Mouse (Mus musculus) midbrain, embryonic 14.5 days (tissue): ENCODE measurements at regions not wholly inside any gene's neighbourhood (a gene's known extent, or its start where the extent isn't known, plus 50 kb on each side); places are given as distances from the start of the nearest gene placed in this dataset.
A peak's percentile ranks its signal among the peaks of the same experiment; 100 is the strongest.

ENCODE experiments used
- ATAC-seq: fragments of 200-750 bp; cut with Nextera tagmentation; 2 replicates; pipeline ENCODE4 v1.8.0; 2017; ENCODE audit warnings: moderate number of reproducible peaks, moderate library complexity; ENCODE audit not compliant: low FRiP score, low TSS enrichment
- DNase-seq: peaks from one replicate; pipeline ENCODE4 v3.0.0-alpha.2; 2015
- H3K27ac ChIP-seq: fragments of 300-500 bp; sonication (generic); replicated peaks from 2 replicates; pipeline ENCODE4 v1.5.1; 2014; ENCODE audit warnings: mild to moderate bottlenecking, low read depth, low read length, moderate library complexity
- H3K27me3 ChIP-seq: fragments of 300-500 bp; sonication (generic); 2 replicates; pipeline ENCODE4 v1.6.1; 2014; ENCODE audit warnings: low read length, control low read depth, mixed read lengths; ENCODE audit not compliant: control insufficient read depth, insufficient read depth
- H3K36me3 ChIP-seq: fragments of 300-500 bp; sonication (generic); 2 replicates; pipeline ENCODE4 v1.6.1; 2014; ENCODE audit warnings: low read length, control low read depth; ENCODE audit not compliant: control insufficient read depth, insufficient read depth
- H3K4me1 ChIP-seq: fragments of 300-500 bp; sonication (generic); 2 replicates; pipeline ENCODE4 v1.6.1; 2014; ENCODE audit warnings: mild to moderate bottlenecking, antibody characterized with exemption, low read length, control low read depth; ENCODE audit not compliant: control insufficient read depth, insufficient read depth
- H3K4me2 ChIP-seq: fragments of 300-500 bp; sonication (generic); 2 replicates; pipeline ENCODE4 v1.6.1; 2014; ENCODE audit warnings: mild to moderate bottlenecking, low read length, moderate library complexity
- H3K4me3 ChIP-seq: fragments of 300-500 bp; sonication (generic); replicated peaks from 2 replicates; pipeline ENCODE4 v1.5.1; 2014; ENCODE audit warnings: low read depth, low read length
- H3K9ac ChIP-seq: fragments of 300-500 bp; sonication (generic); replicated peaks from 2 replicates; pipeline ENCODE4 v1.6.1; 2014; ENCODE audit warnings: mild to moderate bottlenecking, low read length, moderate library complexity
- H3K9me3 ChIP-seq: fragments of 300-500 bp; sonication (generic); 2 replicates; pipeline ENCODE4 v1.6.1; 2016; ENCODE audit warnings: low read length, control low read depth, mixed read lengths; ENCODE audit not compliant: control insufficient read depth
- WGBS: fragments of 180-500 bp; shearing (Covaris S2); extraction: QIAGEN DNeasy Blood & Tissue Kit; methylation state at CpG from one replicate; pipeline ENCODE4 v1.1.7; 2014; 5-methylcytosine and 5-hydroxymethylcytosine counted together

DNA sequence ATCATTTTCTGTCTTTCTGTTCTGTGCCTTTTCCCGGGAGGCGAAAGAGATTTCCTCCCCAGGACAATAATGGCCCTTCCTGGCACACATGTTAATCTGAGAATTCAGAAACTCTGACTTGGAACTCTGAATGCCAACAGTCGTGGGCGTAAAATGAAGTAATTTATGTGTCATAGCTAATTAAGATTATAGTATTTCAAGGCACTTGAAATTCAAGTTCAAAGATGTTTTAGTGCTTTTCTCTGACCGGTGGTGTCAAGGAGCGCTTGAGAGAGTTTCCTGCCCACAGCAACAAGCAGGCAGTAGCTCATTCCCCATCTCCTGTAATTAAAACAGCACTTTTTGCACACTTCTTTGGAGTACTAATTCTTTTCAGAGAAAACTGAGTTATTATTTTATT, 1465.9 kb downstream of the 4930444P10Rik start:
- no peak for DNase-seq
- H3K9ac ChIP-seq, result no peak overlapping the region
- H3K4me2 ChIP-seq, result no peak overlapping the region
- 54% methylated on average over 6 of the region's 6 CpGs for WGBS
- no peaks in the 10 kb centered on the region for H3K9me3 ChIP-seq
- ATAC-seq, result no peak
- H3K27ac ChIP-seq, result no peak overlapping the region
- no peaks in the 10 kb centered on the region for H3K36me3 ChIP-seq
- no peaks in the 10 kb centered on the region for H3K27me3 ChIP-seq
- no peaks in the 10 kb centered on the region for H3K4me1 ChIP-seq
- no peak overlapping the region for H3K4me3 ChIP-seq

DNA sequence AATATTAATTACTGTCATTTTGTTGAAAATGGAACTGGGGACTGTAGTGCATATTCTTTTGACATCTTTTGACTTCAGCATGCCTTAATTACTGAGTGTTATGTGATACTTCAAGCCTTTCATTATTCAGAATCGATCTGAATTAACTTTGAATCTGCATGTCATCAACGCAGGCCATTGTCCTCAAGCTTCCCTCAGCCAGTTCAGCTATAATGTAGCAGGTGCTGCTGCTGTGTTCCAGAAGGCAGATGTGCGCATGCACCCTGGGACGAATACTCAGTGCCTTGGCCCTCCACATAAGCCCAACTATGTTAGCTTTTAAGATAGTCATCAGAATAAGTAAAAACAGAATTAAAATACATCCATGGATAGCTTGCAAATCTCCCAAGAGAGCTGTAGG, 1466.4 kb downstream of the 4930444P10Rik start:
- Histone ChIP-seq H3K9me3 (no peaks in the 10 kb centered on the region), H3K4me2 (no peak overlapping the region), H3K27ac (no peak overlapping the region), H3K4me1 (no peaks in the 10 kb centered on the region), H3K4me3 (no peak overlapping the region), H3K36me3 (no peaks in the 10 kb centered on the region), H3K9ac (no peak overlapping the region), H3K27me3 (no peaks in the 10 kb centered on the region)
- 66% methylated on average over 4 of the region's 4 CpGs for WGBS
- ATAC-seq, result no peak
- no peak for DNase-seq

DNA sequence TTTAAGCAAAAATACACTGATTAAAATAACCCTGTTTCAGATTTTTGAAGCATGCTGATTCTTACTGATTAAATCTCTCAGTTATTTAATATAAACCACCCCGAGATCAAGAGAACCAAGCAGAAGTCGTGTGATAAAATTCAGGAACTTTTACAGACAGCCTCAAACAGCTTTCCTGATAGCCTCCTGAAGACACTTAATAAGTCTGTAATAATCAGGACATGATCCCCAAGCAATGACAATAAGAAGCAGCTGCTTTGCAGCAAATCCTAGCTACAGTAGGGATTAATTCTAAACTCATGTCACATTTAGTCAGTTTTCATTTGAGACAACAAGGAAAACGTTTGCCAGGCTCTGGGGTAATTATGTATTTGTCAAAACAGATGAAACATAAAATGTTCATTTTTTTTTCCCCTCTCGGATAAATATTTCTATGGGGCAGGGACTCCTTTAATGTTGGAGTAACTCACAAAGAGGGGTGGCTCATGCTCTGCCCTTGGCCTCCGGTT, 1472.1 kb downstream of the 4930444P10Rik start:
- Histone ChIP-seq H3K27me3 (no peaks in the 10 kb centered on the region), H3K4me1 (no peaks in the 10 kb centered on the region), H3K9ac (no peak overlapping the region), H3K27ac (no peak overlapping the region), H3K36me3 (no peaks in the 10 kb centered on the region), H3K9me3 (no peaks in the 10 kb centered on the region), H3K4me3 (no peak overlapping the region), H3K4me2 (no peak overlapping the region)
- ATAC-seq, result no peak
- 67% methylated on average over 5 of the region's 5 CpGs for WGBS
- peak; percentile 6 for DNase-seq

DNA sequence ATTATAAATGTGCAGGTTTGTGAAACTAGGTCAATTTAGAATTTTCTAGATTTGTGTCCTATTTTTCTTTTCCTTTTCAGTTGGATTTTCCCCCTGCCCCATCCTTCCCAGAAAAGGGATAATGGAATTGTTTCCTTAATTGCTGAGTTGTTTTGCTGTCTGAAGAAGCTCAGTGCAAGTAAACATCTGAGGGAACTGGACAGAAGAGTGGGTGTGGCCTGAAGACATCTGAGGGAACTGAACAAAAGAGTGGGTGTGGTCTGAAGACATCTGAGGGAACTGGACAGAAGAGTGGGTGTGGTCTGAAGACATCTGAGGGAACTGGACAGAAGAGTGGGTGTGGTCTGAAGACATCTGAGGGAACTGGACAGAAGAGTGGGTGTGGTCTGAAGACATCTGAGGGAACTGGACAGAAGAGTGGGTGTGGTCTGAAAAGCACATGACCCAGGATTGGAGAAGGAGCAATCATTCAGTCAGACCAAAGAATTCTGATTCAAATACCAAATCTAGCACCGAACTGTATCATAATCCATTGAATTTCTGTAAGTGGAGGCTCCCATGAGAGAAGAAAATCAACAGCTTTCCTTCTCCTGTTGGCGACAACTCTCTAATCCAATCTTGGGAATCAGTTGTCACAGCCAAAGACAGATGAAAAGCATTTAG, 1479.8 kb downstream of the 4930444P10Rik start:
- Histone ChIP-seq H3K4me3 (no peak overlapping the region), H3K4me1 (no peaks in the 10 kb centered on the region), H3K27ac (no peak overlapping the region), H3K36me3 (no peaks in the 10 kb centered on the region), H3K9ac (no peak overlapping the region), H3K9me3 (no peaks in the 10 kb centered on the region), H3K27me3 (no peaks in the 10 kb centered on the region), H3K4me2 (no peak overlapping the region)
- WGBS, result 93% methylated on average over 2 of the region's 2 CpGs
- ATAC-seq, result no peak
- DNase-seq, result no peak

DNA sequence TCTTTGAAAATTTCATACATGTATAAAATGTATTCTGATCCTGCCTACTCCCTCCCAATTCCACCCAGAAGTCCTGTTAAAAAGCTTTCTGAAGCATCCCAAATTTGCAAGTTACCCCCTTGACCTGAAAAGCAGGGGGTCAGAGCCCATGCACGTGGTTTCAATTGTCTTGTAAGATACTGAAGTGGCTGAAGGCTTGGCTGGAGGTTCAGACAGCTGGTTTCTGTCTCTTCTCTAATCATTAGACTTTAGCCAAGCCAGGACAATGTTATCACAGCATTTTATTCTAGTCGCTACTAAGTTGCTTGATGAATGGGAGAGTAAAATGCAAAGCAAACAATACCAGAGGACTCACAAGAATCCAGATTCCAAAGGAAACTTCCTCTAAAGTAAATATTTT, 1484.1 kb downstream of the 4930444P10Rik start:
- 30% methylated on average over 2 of the region's 2 CpGs for WGBS
- Histone ChIP-seq H3K27me3 (no peaks in the 10 kb centered on the region), H3K4me2 (no peak overlapping the region), H3K27ac (no peak overlapping the region), H3K36me3 (no peaks in the 10 kb centered on the region), H3K9me3 (no peaks in the 10 kb centered on the region), H3K4me1 (no peaks in the 10 kb centered on the region), H3K4me3 (no peak overlapping the region), H3K9ac (no peak overlapping the region)
- ATAC-seq, result no peak
- DNase-seq, result no peak

DNA sequence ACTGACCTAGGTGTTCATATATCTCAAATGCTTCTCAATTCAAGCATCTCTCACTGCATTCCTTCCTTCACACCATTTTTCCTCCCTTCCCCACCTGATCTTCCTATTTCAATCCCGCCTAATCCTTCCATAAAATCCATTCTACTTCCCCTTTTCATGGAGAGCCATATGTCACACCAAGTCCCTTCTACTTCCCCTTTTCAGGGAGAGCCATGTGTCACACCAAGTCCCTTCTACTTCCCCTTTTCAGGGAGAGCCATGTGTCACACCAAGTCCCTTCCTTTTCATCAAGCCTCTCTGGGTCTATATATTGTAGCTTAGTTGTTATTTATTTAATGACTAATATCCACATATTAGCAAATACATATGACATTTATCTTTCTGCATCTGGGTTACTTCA, 1497.2 kb downstream of the 4930444P10Rik start:
- Histone ChIP-seq H3K4me2 (no peak overlapping the region), H3K27me3 (no peaks in the 10 kb centered on the region), H3K9ac (no peak overlapping the region), H3K9me3 (no peaks in the 10 kb centered on the region), H3K36me3 (no peaks in the 10 kb centered on the region), H3K4me3 (no peak overlapping the region), H3K27ac (no peak overlapping the region), H3K4me1 (no peaks in the 10 kb centered on the region)
- DNase-seq, result no peak
- ATAC-seq, result no peak
- WGBS, result 85% methylated on average over 1 of the region's 1 CpGs

DNA sequence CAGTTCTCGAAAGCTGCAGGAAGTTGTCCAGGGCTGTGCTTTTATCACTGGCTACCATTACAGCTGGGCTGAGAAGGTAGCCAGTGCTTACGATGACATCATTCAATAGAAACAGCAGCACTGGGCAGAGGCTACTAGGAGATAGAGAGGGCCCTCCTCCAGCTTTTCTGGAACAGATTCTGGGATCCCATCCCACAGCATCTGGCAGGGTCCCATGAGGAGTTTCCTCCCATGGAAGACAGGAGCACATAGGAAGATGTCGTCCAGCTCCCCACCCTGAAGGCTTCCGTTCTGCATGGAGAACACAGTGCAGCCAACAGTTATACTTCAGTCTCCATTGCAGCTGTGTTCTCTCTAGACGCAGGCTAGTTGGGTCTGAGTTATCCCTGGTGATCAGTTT, 1503.2 kb downstream of the 4930444P10Rik start:
- no peak overlapping the region for H3K9ac ChIP-seq
- no peak overlapping the region for H3K27ac ChIP-seq
- no peaks in the 10 kb centered on the region for H3K4me1 ChIP-seq
- no peaks in the 10 kb centered on the region for H3K27me3 ChIP-seq
- no peak overlapping the region for H3K4me3 ChIP-seq
- 93% methylated on average over 5 of the region's 5 CpGs for WGBS
- H3K4me2 ChIP-seq, result no peak overlapping the region
- DNase-seq (no peak), ATAC-seq (no peak)
- H3K36me3 ChIP-seq, result no peaks in the 10 kb centered on the region
- no peaks in the 10 kb centered on the region for H3K9me3 ChIP-seq

DNA sequence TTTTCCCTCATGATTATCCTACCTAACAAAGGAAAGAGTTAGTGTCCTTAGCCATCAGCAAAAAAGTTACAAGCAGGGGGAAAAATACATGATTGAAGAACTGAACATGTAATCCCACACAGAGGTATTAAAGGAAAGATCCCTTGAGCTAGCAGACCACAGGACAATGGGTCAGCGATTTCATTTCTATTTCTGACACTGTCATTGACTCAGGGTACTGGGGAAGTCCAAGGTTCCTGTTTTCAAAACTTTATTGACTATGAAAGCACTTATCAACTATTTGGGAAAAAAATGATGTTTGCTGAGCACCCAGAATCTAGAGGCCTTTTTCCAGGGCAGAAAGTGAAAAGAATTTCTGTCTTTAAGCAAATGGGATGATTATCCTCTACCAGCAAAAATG, 1513.7 kb downstream of the 4930444P10Rik start:
- Histone ChIP-seq H3K9ac (no peak overlapping the region), H3K4me3 (no peak overlapping the region), H3K4me1 (no peaks in the 10 kb centered on the region), H3K27ac (no peak overlapping the region), H3K36me3 (no peaks in the 10 kb centered on the region), H3K9me3 (no peaks in the 10 kb centered on the region), H3K27me3 (no peaks in the 10 kb centered on the region), H3K4me2 (no peak overlapping the region)
- DNase-seq (no peak), ATAC-seq (no peak)
- 87% methylated on average over 1 of the region's 1 CpGs for WGBS

DNA sequence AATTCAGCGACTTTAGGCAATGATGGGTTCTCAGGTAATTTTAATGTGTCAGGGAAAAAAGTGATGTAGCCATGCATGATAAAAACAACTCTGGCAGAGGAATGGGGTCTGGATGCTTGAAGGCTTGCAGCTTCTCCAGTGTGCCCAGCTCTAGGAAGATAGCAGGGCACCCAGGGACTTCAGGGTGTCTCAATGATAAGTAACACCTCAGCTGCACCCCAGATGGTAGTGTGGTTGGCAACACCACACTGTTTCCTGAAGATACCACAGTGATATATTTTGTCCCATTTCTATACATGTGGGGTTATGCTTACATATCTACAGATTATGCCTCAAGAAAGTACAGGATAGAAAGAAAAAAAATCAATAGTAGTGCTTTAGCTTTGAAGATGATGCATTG, 1516.9 kb downstream of the 4930444P10Rik start:
- WGBS, result 97% methylated on average over 1 of the region's 1 CpGs
- ATAC-seq, result no peak

More for the DNA sequence above, 1516.9 kb downstream of the 4930444P10Rik start:
- Histone ChIP-seq H3K36me3 (no peaks in the 10 kb centered on the region), H3K4me2 (no peak overlapping the region), H3K9ac (no peak overlapping the region), H3K4me1 (no peaks in the 10 kb centered on the region), H3K27ac (no peak overlapping the region), H3K4me3 (no peak overlapping the region), H3K27me3 (no peaks in the 10 kb centered on the region), H3K9me3 (no peaks in the 10 kb centered on the region)
- no peak for DNase-seq
